Mouse (Mus musculus) gastrocnemius, adult 8-10 months (tissue): ENCODE measurements around the gene Mrpl32. TPM values are rescaled to one million over a fixed set of nuclear protein-coding genes. Genes with fewer than 3 reads are reported as not detected.

Source experiments
- DNase-seq, 2 experiments: peaks; one replicate each; pipeline ENCODE4 v3.0.0; 2022; ENCODE audit warnings: low spot score in 2 of 2
- total RNA-seq, 4 experiments: library from RNA; stranded (reverse); gene quantifications; 2 replicates each; pipeline ENCODE4 v1.2.4; 2022

The Mrpl32 gene
- 10 to 100 TPM; 33.4 to 37.3 (median 35.7) TPM for total RNA-seq

- DNase-seq = peak; percentile 89 to 94
These were observed at the start of gene Mrpl32, which contains the start of gene Psma2 for GRCm38 (mm10) chr13:14612926-14613529. Gene Mrpl32 (minus strand): TSS chr13:14613165. Gene Psma2 (plus strand): TSS chr13:14613240.

GRCm38 (mm10) chr13:14649301-14649700, 36.3 kb upstream of the Mrpl32 start:
- DNase-seq = no peak

- DNase-seq = no peak
These were observed 27.0 kb upstream of the Mrpl32 start for GRCm38 (mm10) chr13:14639998-14640397.

- peak; percentile 91 to 92 for DNase-seq
These were observed 17.0 kb upstream of the Mrpl32 start, which contains the start of gene AW209491 for GRCm38 (mm10) chr13:14629726-14630641. Gene AW209491 (plus strand): TSS chr13:14630154.

DNA sequence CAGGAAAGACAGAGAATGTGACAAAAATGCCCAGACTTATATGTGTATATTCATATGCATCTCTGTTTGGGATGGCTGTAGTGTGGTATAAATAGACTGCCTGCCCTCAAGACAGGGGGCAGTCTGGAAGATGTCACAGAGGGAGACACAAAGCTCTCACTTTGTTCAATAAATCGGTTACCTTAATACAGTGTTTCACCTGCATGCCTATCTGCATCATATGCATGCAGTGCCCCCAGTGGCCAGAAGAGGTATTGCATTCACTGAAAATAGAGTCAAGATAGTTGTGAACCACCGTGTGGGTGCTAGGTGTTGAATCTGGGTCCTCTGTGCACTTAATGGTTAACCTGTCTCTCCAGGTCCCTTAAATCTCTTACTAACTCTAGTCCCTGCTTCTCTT, 5.8 kb upstream of the Mrpl32 start:
- DNase-seq = peak; percentile 15 to 23

GRCm38 (mm10) chr13:14613553-14613952, 588 bp upstream of the Mrpl32 start:
- DNase-seq = no peak

GRCm38 (mm10) chr13:14612463-14612862, 502 bp downstream of the Mrpl32 start:
- DNase-seq = no peak

GRCm38 (mm10) chr13:14607616-14608015, 5.3 kb downstream of the Mrpl32 start:
- no peak for DNase-seq

DNA sequence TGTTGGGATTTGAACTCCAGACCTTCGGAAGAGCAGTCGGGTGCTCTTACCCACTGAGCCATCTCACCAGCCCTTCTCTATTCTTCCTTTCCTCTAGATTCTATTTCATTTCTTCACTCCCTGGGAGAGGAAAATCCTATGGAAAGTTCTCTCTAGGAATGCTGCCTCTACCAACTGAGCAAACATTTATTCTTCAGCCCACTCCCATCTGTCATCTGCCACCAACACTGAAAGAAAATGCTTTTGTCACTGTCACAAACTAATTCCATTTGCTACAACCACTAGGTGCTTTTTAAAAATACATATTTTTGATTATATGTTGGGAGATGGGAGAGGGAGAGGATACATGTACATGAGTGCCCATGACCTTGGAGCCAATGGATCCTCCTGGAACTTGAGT, 10.2 kb downstream of the Mrpl32 start:
- no peak for DNase-seq

GRCm38 (mm10) chr13:14580392-14580791, 32.6 kb downstream of the Mrpl32 start:
- DNase-seq = no peak

DNA sequence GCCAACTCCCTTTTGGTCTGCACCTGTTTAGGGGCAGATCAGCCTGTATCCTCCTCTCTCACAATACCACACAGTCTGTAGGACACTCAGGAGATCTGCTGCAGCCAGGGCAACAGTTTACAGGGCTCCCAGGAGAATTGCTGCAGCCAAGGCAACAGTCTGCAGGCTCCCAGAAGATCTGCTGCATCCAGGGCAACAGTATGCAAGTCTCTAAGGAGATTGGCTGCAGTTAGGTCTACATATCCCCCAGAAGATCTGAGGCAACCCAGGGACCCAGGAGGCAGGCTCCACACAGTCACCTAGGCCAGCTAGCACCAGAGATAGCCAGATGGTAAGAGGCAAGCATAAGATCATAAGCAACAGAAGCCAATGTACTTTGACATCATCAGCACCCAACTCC, 38.8 kb downstream of the Mrpl32 start:
- no peak for DNase-seq

GRCm38 (mm10) chr13:14561336-14561735, 51.6 kb downstream of the Mrpl32 start:
- no peak for DNase-seq

Other genes with a start within 250 kb of the Mrpl32 start
- gene Hecw1, start 89.9 kb downstream of the Mrpl32 start, total RNA-seq = under 1 TPM in 2 of 4 experiments, not detected in 2; 0.10 to 0.22 TPM
- 10 to 100 TPM; 49.9 to 55.9 (median 50.5) TPM for gene Psma2, start 75 bp upstream of the Mrpl32 start, total RNA-seq
- 10 to 100 TPM; 14.3 to 15.2 (median 14.6) TPM for gene AW209491, start 17.0 kb upstream of the Mrpl32 start, total RNA-seq